Mouse (Mus musculus): ENCODE data around the gene BC025920.

BC025920 gene

GRCm38 (mm10) chr10:81605974-81606751 is at the start of gene BC025920:
BC025920 (plus strand) TSS chr10:81606270.
- DNase-seq (ENCODE audit: inconsistent ontology term): peak; percentile 97

GRCm38 (mm10) chr10:81556282-81556681 is 49.8 kb upstream of the BC025920 start:
- no peak for DNase-seq (ENCODE audit: inconsistent ontology term)

- DNase-seq (ENCODE audit: inconsistent ontology term): no peak
These were observed 48.6 kb upstream of the BC025920 start for GRCm38 (mm10) chr10:81557491-81557890.

- peak; percentile 69 for DNase-seq (ENCODE audit: inconsistent ontology term)
These were observed 46.9 kb upstream of the BC025920 start, which contains the start of gene Aes for GRCm38 (mm10) chr10:81559163-81559626. Aes (plus strand) TSS chr10:81559488.

GRCm38 (mm10) chr10:81559627-81560539 is 46.2 kb upstream of the BC025920 start:
- DNase-seq (ENCODE audit: inconsistent ontology term): peak; percentile 65

GRCm38 (mm10) chr10:81560719-81561459 is 45.2 kb upstream of the BC025920 start:
- no peak for DNase-seq (ENCODE audit: inconsistent ontology term)

GRCm38 (mm10) chr10:81562411-81562810 is 43.7 kb upstream of the BC025920 start:
- DNase-seq (ENCODE audit: inconsistent ontology term): no peak

- DNase-seq (ENCODE audit: inconsistent ontology term): no peak
These were observed 42.6 kb upstream of the BC025920 start for GRCm38 (mm10) chr10:81563481-81563880.

GRCm38 (mm10) chr10:81564216-81564615 is 41.9 kb upstream of the BC025920 start:
- DNase-seq (ENCODE audit: inconsistent ontology term): peak; percentile 73

GRCm38 (mm10) chr10:81564734-81565133 is 41.3 kb upstream of the BC025920 start:
- DNase-seq (ENCODE audit: inconsistent ontology term): no peak

- no peak for DNase-seq (ENCODE audit: inconsistent ontology term)
These were observed 40.5 kb upstream of the BC025920 start for GRCm38 (mm10) chr10:81565257-81566228.

GRCm38 (mm10) chr10:81568381-81569191 is 37.5 kb upstream of the BC025920 start:
- no peak for DNase-seq (ENCODE audit: inconsistent ontology term)

- no peak for DNase-seq (ENCODE audit: inconsistent ontology term)
These were observed 36.4 kb upstream of the BC025920 start for GRCm38 (mm10) chr10:81569507-81570237.

GRCm38 (mm10) chr10:81570238-81570800 is 35.8 kb upstream of the BC025920 start:
- DNase-seq (ENCODE audit: inconsistent ontology term): no peak

GRCm38 (mm10) chr10:81570831-81571500 is 35.1 kb upstream of the BC025920 start:
- DNase-seq (ENCODE audit: inconsistent ontology term): peak; percentile 98

- DNase-seq (ENCODE audit: inconsistent ontology term): peak; percentile 98
These were observed 34.6 kb upstream of the BC025920 start for GRCm38 (mm10) chr10:81571501-81571876.

GRCm38 (mm10) chr10:81572133-81572671 is 33.9 kb upstream of the BC025920 start:
- DNase-seq (ENCODE audit: inconsistent ontology term): no peak

- no peak for DNase-seq (ENCODE audit: inconsistent ontology term)
These were observed 33.1 kb upstream of the BC025920 start for GRCm38 (mm10) chr10:81572975-81573374.
